Mouse (Mus musculus) lung, embryonic 14.5 days (tissue): Measurements from ENCODE around the gene Gemin4. TPM values are rescaled to one million over a fixed set of nuclear protein-coding genes. Genes with fewer than 3 reads are reported as not detected.
"Not testable (repeated sequence)": the region's sequence is repeated elsewhere in the genome, so short reads cannot be mapped to it uniquely, and the experiment has no call there.

Experiments
- ATAC-seq: fragments of 200-750 bp; cut with Nextera tagmentation; 2 replicates; pipeline ENCODE4 v1.8.0; 2017; ENCODE audit warnings: mild to moderate bottlenecking, moderate TSS enrichment, moderate library complexity; ENCODE audit not compliant: insufficient read depth
- DNase-seq: peaks from one replicate; pipeline ENCODE4 v3.0.0-alpha.2; 2015
- H3K27ac ChIP-seq: fragments of 300-500 bp; sonication (generic); 2 replicates; pipeline ENCODE4 v1.5.1; 2014; ENCODE audit warnings: low read depth, mild to moderate bottlenecking, moderate library complexity
- H3K27me3 ChIP-seq: fragments of 300-500 bp; sonication (generic); 2 replicates; pipeline ENCODE4 v1.6.1; 2014; ENCODE audit warnings: low read length, control low read depth; ENCODE audit not compliant: insufficient read depth
- H3K36me3 ChIP-seq: fragments of 300-500 bp; sonication (generic); 2 replicates; pipeline ENCODE4 v1.6.1; 2014; ENCODE audit warnings: control low read depth; ENCODE audit not compliant: insufficient read depth
- H3K4me1 ChIP-seq: fragments of 300-500 bp; sonication (generic); 2 replicates; pipeline ENCODE4 v1.6.1; 2014; ENCODE audit warnings: antibody characterized with exemption, control low read depth; ENCODE audit not compliant: insufficient read depth
- H3K4me2 ChIP-seq: fragments of 300-500 bp; sonication (generic); 2 replicates; pipeline ENCODE4 v1.6.1; 2014; ENCODE audit warnings: mild to moderate bottlenecking
- H3K4me3 ChIP-seq: fragments of 300-500 bp; sonication (generic); 2 replicates; pipeline ENCODE4 v1.5.1; 2014; ENCODE audit warnings: low read depth, low read length
- H3K9ac ChIP-seq: fragments of 300-500 bp; sonication (generic); 2 replicates; pipeline ENCODE4 v1.6.1; 2014
- H3K9me3 ChIP-seq: fragments of 300-500 bp; sonication (generic); 2 replicates; pipeline ENCODE4 v1.6.1; 2016; ENCODE audit warnings: low read depth, low read length, control low read depth
- CTCF ChIP-seq: IDR thresholded peaks from 2 replicates; pipeline ENCODE4 v1.5.1; 2016; ENCODE audit warnings: antibody characterized with exemption, low read depth
- WGBS: fragments of 180-500 bp; shearing (Covaris S2); extraction: QIAGEN DNeasy Blood & Tissue Kit; methylation state at CpG from one replicate; pipeline ENCODE4 v1.1.7; 2014; 5-methylcytosine and 5-hydroxymethylcytosine counted together
- polyA plus RNA-seq: library from polyadenylated mRNA; unstranded; fragments of >200 nt; fragmentation: Nextera tagmentation; extraction: Ambion mirVana; gene quantifications from 2 replicates; pipeline ENCODE4 v1.2.1, GENCODE M21; 2014

Gene Gemin4
- polyA plus RNA-seq, 1 experiment from 2014 or later: 45.8 TPM

GRCm38 (mm10) chr11:76215011-76215410, 2.5 kb downstream of the Gemin4 start:
- Histone ChIP-seq H3K27me3 (no peaks in the 10 kb centered on the region), H3K9me3 (no peaks in the 10 kb centered on the region), H3K9ac (peak overlapping the region; percentile 1; the same call in 1 of the 2 replicates), H3K36me3 (peaks cover 48% of the 10 kb centered on the region), H3K4me3 (no peak overlapping the region), H3K4me1 (0 out of 2 replicates have a peak, but pooled peaks cover 8% of the 10 kb centered on the region), H3K27ac (0 out of 2 replicates have a peak overlapping the region, but pooled peaks have one; percentile 18), H3K4me2 (no peak overlapping the region)
- 76% methylated on average over 2 of the region's 2 CpGs for WGBS
- DNase-seq (no peak), ATAC-seq (no peak)
- TF ChIP-seq CTCF: no peak

- no peak for TF ChIP-seq CTCF
- H3K4me3 ChIP-seq: no peak overlapping the region
- no peak overlapping the region for H3K9ac ChIP-seq
- no peak for DNase-seq
- peaks cover 55% of the 10 kb centered on the region for H3K36me3 ChIP-seq
- no peak for ATAC-seq
- 88% methylated on average over 5 of the region's 5 CpGs for WGBS
- no peaks in the 10 kb centered on the region for H3K9me3 ChIP-seq
- H3K27ac ChIP-seq: no peak overlapping the region
- no peak overlapping the region for H3K4me2 ChIP-seq
- no peaks in the 10 kb centered on the region for H3K27me3 ChIP-seq
- 0 out of 2 replicates have a peak, but pooled peaks cover 8% of the 10 kb centered on the region for H3K4me1 ChIP-seq
Measured at GRCm38 (mm10) chr11:76213841-76214240, 3.6 kb downstream of the Gemin4 start.

GRCm38 (mm10) chr11:76211595-76211994, 5.9 kb downstream of the Gemin4 start:
- WGBS: 96% methylated on average over 4 of the region's 6 CpGs
- not testable (repeated sequence) for DNase-seq

GRCm38 (mm10) chr11:76210228-76210985, 7.1 kb downstream of the Gemin4 start:
- Histone ChIP-seq H3K4me1 (no peaks in the 10 kb centered on the region), H3K9ac (no peak overlapping the region), H3K36me3 (peaks cover 84% of the 10 kb centered on the region), H3K27ac (no peak overlapping the region), H3K4me3 (no peak overlapping the region), H3K4me2 (no peak overlapping the region), H3K9me3 (no peaks in the 10 kb centered on the region), H3K27me3 (no peaks in the 10 kb centered on the region)
- DNase-seq: no peak
- ATAC-seq: no peak
- WGBS: 62% methylated on average over 13 of the region's 13 CpGs
- no peak for TF ChIP-seq CTCF

More at GRCm38 (mm10) chr11:76211595-76211994, 5.9 kb downstream of the Gemin4 start:
- H3K4me2 ChIP-seq, ATAC-seq, H3K9me3 ChIP-seq, H3K27me3 ChIP-seq, H3K9ac ChIP-seq, H3K4me1 ChIP-seq, H3K27ac ChIP-seq, H3K4me3 ChIP-seq: not testable (repeated sequence)
- peaks cover 77% of the 10 kb centered on the region for H3K36me3 ChIP-seq

GRCm38 (mm10) chr11:76206793-76207192, 10.7 kb downstream of the Gemin4 start:
- no peaks in the 10 kb centered on the region for H3K9me3 ChIP-seq
- 83% methylated on average over 5 of the region's 5 CpGs for WGBS
- ATAC-seq (no peak), DNase-seq (no peak)
- no peak overlapping the region for H3K4me3 ChIP-seq
- no peak for TF ChIP-seq CTCF
- no peak overlapping the region for H3K9ac ChIP-seq
- no peaks in the 10 kb centered on the region for H3K27me3 ChIP-seq
- H3K4me1 ChIP-seq: peaks cover 4% of the 10 kb centered on the region
- peaks cover 64% of the 10 kb centered on the region for H3K36me3 ChIP-seq
- no peak overlapping the region for H3K27ac ChIP-seq
- no peak overlapping the region for H3K4me2 ChIP-seq

GRCm38 (mm10) chr11:76201761-76202674, 15.4 kb downstream of the Gemin4 start:
- H3K36me3 ChIP-seq: peaks cover 20% of the 10 kb centered on the region; the same call in 1 of the 2 replicates
- no peaks in the 10 kb centered on the region for H3K9me3 ChIP-seq
- H3K4me2 ChIP-seq: peak overlapping the region; percentile 77
- peak overlapping the region; percentile 78 for H3K4me3 ChIP-seq
- ATAC-seq (peak; percentile 99), DNase-seq (peak; percentile 92)
- WGBS: under 1% methylated on average over 89 of the region's 90 CpGs
- H3K27ac ChIP-seq: peak overlapping the region; percentile 71; the same call in 1 of the 2 replicates
- H3K27me3 ChIP-seq: no peaks in the 10 kb centered on the region
- H3K4me1 ChIP-seq: peaks cover 4% of the 10 kb centered on the region
- peak overlapping the region; percentile 80 for H3K9ac ChIP-seq
- TF ChIP-seq CTCF: no peak
